Mouse (Mus musculus): ENCODE results near the gene Nenf. TPM values are rescaled to one million over a fixed set of nuclear protein-coding genes. Genes with fewer than 3 reads are reported as not detected.

Gene Nenf
- polyA plus RNA-seq, 1 experiment from 2014 or later: 103 TPM

- WGBS: 70% methylated on average over 4 of the region's 4 CpGs
- Histone ChIP-seq H3K9me3 (no peaks in the 10 kb centered on the region), H3K4me3 (no peak overlapping the region), H3K36me3 (no peaks in the 10 kb centered on the region), H3K4me2 (no peak overlapping the region), H3K27me3 (no peaks in the 10 kb centered on the region), H3K9ac (no peak overlapping the region), H3K27ac (no peak overlapping the region), H3K4me1 (peaks cover 6% of the 10 kb centered on the region; the same call in 1 of the 2 replicates)
- no peak for ATAC-seq (ENCODE audit: borderline replicate concordance, extremely low read depth, low FRiP score, low TSS enrichment)
These were observed 4.1 kb downstream of the Nenf start for GRCm38 (mm10) chr1:191313926-191314325.

- H3K27ac ChIP-seq: peak overlapping the region; percentile 58
- no peaks in the 10 kb centered on the region for H3K9me3 ChIP-seq
- H3K27me3 ChIP-seq: no peaks in the 10 kb centered on the region
- H3K4me2 ChIP-seq: peak overlapping the region; percentile 57
- peak overlapping the region; percentile 63 for H3K9ac ChIP-seq
- no peak for ATAC-seq (ENCODE audit: borderline replicate concordance, extremely low read depth, low FRiP score, low TSS enrichment)
- H3K36me3 ChIP-seq: no peaks in the 10 kb centered on the region
- WGBS: 56% methylated on average over 6 of the region's 6 CpGs
- peak overlapping the region; percentile 60 for H3K4me3 ChIP-seq
- peaks cover 6% of the 10 kb centered on the region; the same call in 1 of the 2 replicates for H3K4me1 ChIP-seq
These were observed 4.8 kb downstream of the Nenf start for GRCm38 (mm10) chr1:191313158-191313557.

- H3K27ac ChIP-seq: peak overlapping the region; percentile 58
- H3K4me3 ChIP-seq: peak overlapping the region; percentile 60
- H3K4me2 ChIP-seq: peak overlapping the region; percentile 57
- under 1% methylated on average over 14 of the region's 14 CpGs for WGBS
- ATAC-seq (ENCODE audit: borderline replicate concordance, extremely low read depth, low FRiP score, low TSS enrichment): peak; percentile 89
- H3K4me1 ChIP-seq: peaks cover 6% of the 10 kb centered on the region; the same call in 1 of the 2 replicates
- no peaks in the 10 kb centered on the region for H3K27me3 ChIP-seq
- no peaks in the 10 kb centered on the region for H3K36me3 ChIP-seq
- H3K9ac ChIP-seq: peak overlapping the region; percentile 63
- H3K9me3 ChIP-seq: no peaks in the 10 kb centered on the region
These were observed 5.5 kb downstream of the Nenf start for GRCm38 (mm10) chr1:191312513-191312941.

GRCm38 (mm10) chr1:191311296-191311898 lies 6.6 kb downstream of the Nenf start:
- H3K4me2 ChIP-seq: no peak overlapping the region
- no peak for ATAC-seq (ENCODE audit: borderline replicate concordance, extremely low read depth, low FRiP score, low TSS enrichment)
- no peaks in the 10 kb centered on the region for H3K9me3 ChIP-seq
- H3K27ac ChIP-seq: no peak overlapping the region
- no peak overlapping the region for H3K4me3 ChIP-seq
- H3K4me1 ChIP-seq: peaks cover 6% of the 10 kb centered on the region; the same call in 1 of the 2 replicates
- H3K9ac ChIP-seq: no peak overlapping the region
- no peaks in the 10 kb centered on the region for H3K27me3 ChIP-seq
- 65% methylated on average over 4 of the region's 4 CpGs for WGBS
- no peaks in the 10 kb centered on the region for H3K36me3 ChIP-seq

- Histone ChIP-seq H3K9ac (no peak overlapping the region), H3K27me3 (no peaks in the 10 kb centered on the region), H3K4me3 (no peak overlapping the region), H3K4me2 (no peak overlapping the region), H3K4me1 (peaks cover 10% of the 10 kb centered on the region; the same call in 1 of the 2 replicates), H3K36me3 (no peaks in the 10 kb centered on the region), H3K9me3 (no peaks in the 10 kb centered on the region), H3K27ac (no peak overlapping the region)
- no peak for ATAC-seq (ENCODE audit: borderline replicate concordance, extremely low read depth, low FRiP score, low TSS enrichment)
- WGBS: 79% methylated on average over 9 of the region's 9 CpGs
These were observed 10.1 kb downstream of the Nenf start for GRCm38 (mm10) chr1:191307766-191308455.

GRCm38 (mm10) chr1:191306316-191306715 lies 11.7 kb downstream of the Nenf start:
- H3K4me1 ChIP-seq: 0 out of 2 replicates have a peak, but pooled peaks cover 8% of the 10 kb centered on the region
- no peak overlapping the region for H3K4me2 ChIP-seq
- no peaks in the 10 kb centered on the region for H3K9me3 ChIP-seq
- no peaks in the 10 kb centered on the region for H3K27me3 ChIP-seq
- no peak overlapping the region for H3K9ac ChIP-seq
- H3K36me3 ChIP-seq: no peaks in the 10 kb centered on the region
- no peak for ATAC-seq (ENCODE audit: borderline replicate concordance, extremely low read depth, low FRiP score, low TSS enrichment)
- H3K27ac ChIP-seq: no peak overlapping the region
- no peak overlapping the region for H3K4me3 ChIP-seq
- WGBS: 83% methylated on average over 9 of the region's 9 CpGs

- 79% methylated on average over 7 of the region's 7 CpGs for WGBS
- Histone ChIP-seq H3K4me1 (0 out of 2 replicates have a peak, but pooled peaks cover 8% of the 10 kb centered on the region), H3K9me3 (no peaks in the 10 kb centered on the region), H3K4me2 (no peak overlapping the region), H3K27ac (no peak overlapping the region), H3K36me3 (no peaks in the 10 kb centered on the region), H3K27me3 (no peaks in the 10 kb centered on the region), H3K9ac (no peak overlapping the region), H3K4me3 (no peak overlapping the region)
- ATAC-seq (ENCODE audit: borderline replicate concordance, extremely low read depth, low FRiP score, low TSS enrichment): no peak
These were observed 12.4 kb downstream of the Nenf start for GRCm38 (mm10) chr1:191305610-191306009.

GRCm38 (mm10) chr1:191304216-191304615 lies 13.8 kb downstream of the Nenf start:
- no peak for ATAC-seq (ENCODE audit: borderline replicate concordance, extremely low read depth, low FRiP score, low TSS enrichment)
- 65% methylated on average over 6 of the region's 6 CpGs for WGBS
- no peak overlapping the region for H3K4me2 ChIP-seq
- H3K36me3 ChIP-seq: no peaks in the 10 kb centered on the region
- no peaks in the 10 kb centered on the region for H3K27me3 ChIP-seq
- H3K27ac ChIP-seq: no peak overlapping the region
- H3K4me3 ChIP-seq: no peak overlapping the region
- H3K9ac ChIP-seq: no peak overlapping the region
- 0 out of 2 replicates have a peak, but pooled peaks cover 8% of the 10 kb centered on the region for H3K4me1 ChIP-seq
- no peaks in the 10 kb centered on the region for H3K9me3 ChIP-seq

- H3K9ac ChIP-seq: no peak overlapping the region
- H3K36me3 ChIP-seq: no peaks in the 10 kb centered on the region
- no peak overlapping the region for H3K27ac ChIP-seq
- H3K4me2 ChIP-seq: no peak overlapping the region
- H3K4me3 ChIP-seq: no peak overlapping the region
- H3K27me3 ChIP-seq: no peaks in the 10 kb centered on the region
- H3K4me1 ChIP-seq: 0 out of 2 replicates have a peak, but pooled peaks cover 8% of the 10 kb centered on the region
- no peaks in the 10 kb centered on the region for H3K9me3 ChIP-seq
- no peak for ATAC-seq (ENCODE audit: borderline replicate concordance, extremely low read depth, low FRiP score, low TSS enrichment)
- WGBS: 49% methylated on average over 3 of the region's 3 CpGs
These were observed 14.3 kb downstream of the Nenf start for GRCm38 (mm10) chr1:191303736-191304135.

- H3K9me3 ChIP-seq: no peaks in the 10 kb centered on the region
- ATAC-seq (ENCODE audit: borderline replicate concordance, extremely low read depth, low FRiP score, low TSS enrichment): no peak
- no peak overlapping the region for H3K4me2 ChIP-seq
- no peak overlapping the region for H3K9ac ChIP-seq
- 0 out of 2 replicates have a peak, but pooled peaks cover 8% of the 10 kb centered on the region for H3K4me1 ChIP-seq
- H3K36me3 ChIP-seq: no peaks in the 10 kb centered on the region
- H3K4me3 ChIP-seq: no peak overlapping the region
- WGBS: 30% methylated on average over 4 of the region's 4 CpGs
- H3K27me3 ChIP-seq: no peaks in the 10 kb centered on the region
- no peak overlapping the region for H3K27ac ChIP-seq
These were observed 16.1 kb downstream of the Nenf start for GRCm38 (mm10) chr1:191301903-191302302.

- Histone ChIP-seq H3K4me2 (no peak overlapping the region), H3K9ac (no peak overlapping the region), H3K27ac (no peak overlapping the region), H3K4me1 (0 out of 2 replicates have a peak, but pooled peaks cover 13% of the 10 kb centered on the region), H3K9me3 (no peaks in the 10 kb centered on the region), H3K27me3 (no peaks in the 10 kb centered on the region), H3K36me3 (no peaks in the 10 kb centered on the region), H3K4me3 (no peak overlapping the region)
- ATAC-seq (ENCODE audit: borderline replicate concordance, extremely low read depth, low FRiP score, low TSS enrichment): no peak
- 51% methylated on average over 11 of the region's 11 CpGs for WGBS
These were observed 18.6 kb downstream of the Nenf start for GRCm38 (mm10) chr1:191299215-191299942.
